In the genomic region with DNA sequence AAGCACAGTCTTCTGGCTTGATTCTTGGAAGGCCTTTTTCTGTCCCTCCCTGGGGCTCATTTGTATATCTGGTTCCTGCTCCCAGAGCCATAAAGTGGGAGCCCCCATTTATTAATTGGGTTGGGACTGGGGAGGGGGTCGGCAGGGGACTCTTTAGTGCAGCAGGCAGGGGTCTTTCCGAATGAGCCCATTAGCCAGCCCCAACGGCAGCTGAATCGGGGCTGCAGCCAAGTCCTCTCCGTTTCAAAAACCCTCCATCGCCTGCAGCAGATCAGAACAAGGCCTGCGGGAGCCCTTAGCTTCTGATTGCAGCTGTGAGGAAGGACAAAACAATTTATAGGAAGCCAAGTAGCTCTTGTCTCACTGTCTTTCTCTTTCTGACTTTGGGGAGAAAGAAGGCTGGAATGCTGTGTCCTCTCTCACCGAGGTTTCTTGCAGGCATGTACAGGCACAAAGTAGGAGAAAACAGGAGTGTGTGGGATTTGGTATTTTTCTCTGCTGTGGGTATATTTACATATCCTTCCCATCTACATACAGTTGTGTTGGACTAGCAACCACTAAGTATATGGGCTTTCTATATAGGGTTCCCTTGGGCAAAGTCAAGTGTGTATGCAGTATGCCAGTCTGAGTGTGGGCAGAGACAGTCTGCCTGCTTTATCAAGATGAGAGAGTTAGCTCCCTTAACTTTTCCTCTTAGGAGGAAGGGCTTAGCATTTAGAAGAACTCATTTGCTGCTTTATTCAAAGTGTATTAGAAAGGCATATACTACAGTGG, we compare ENCODE assay signal across 27 mouse cellular contexts. TPM values are rescaled to one million over a fixed set of nuclear protein-coding genes. Genes with fewer than 3 reads are reported as not detected.
DNase-seq lines count a peak whose midpoint lies in the region; ATAC-seq and TF ChIP-seq lines count a peak whose summit lies in the region.
"Had no signal": no experiment of that assay in that cellular context is flagged by ENCODE, and none has a peak within 500 bp of the region (broad histone marks: within the 10 kb centered on the region; RNA-seq: fewer than 3 reads in every experiment).

No protein-coding gene starts in this region.

- peak overlapping the region; percentile 19; the same call in 1 of the 2 replicates for H3K9ac ChIP-seq in midbrain, postnatal 0 days (replicated peaks; ENCODE audit: low read length, poor library complexity, severe bottlenecking)
- no peak overlapping the region; the same call in 1 of the 2 replicates for H3K9ac ChIP-seq in midbrain, embryonic 15.5 days
- no peak overlapping the region for H3K9ac ChIP-seq in neural tube, embryonic 15.5 days (replicated peaks)
- H3K9ac ChIP-seq: embryonic facial prominence, embryonic 13.5 days; kidney, embryonic 15.5 days; limb, embryonic 13.5 days; liver, embryonic 12.5 days had no signal

- H3K27ac ChIP-seq in layer of hippocampus, adult 2 months = peak overlapping the region; percentile 41; the same call in 1 of the 2 replicates
- H3K27ac ChIP-seq in midbrain, postnatal 0 days (ENCODE audit: low read depth, low read length) = no peak overlapping the region
- H3K27ac ChIP-seq in midbrain, embryonic 15.5 days = no peak overlapping the region
- peak overlapping the region; percentile 51 for H3K27ac ChIP-seq in neural tube, embryonic 15.5 days (replicated peaks)
- H3K27ac ChIP-seq: embryonic facial prominence, embryonic 13.5 days; heart, adult 2 months; kidney, embryonic 15.5 days; limb, embryonic 13.5 days; liver, embryonic 12.5 days had no signal

- no peaks in the 10 kb centered on the region for H3K27me3 ChIP-seq in midbrain, postnatal 0 days (ENCODE audit: insufficient read depth, low read length)
- no peaks in the 10 kb centered on the region for H3K27me3 ChIP-seq in midbrain, embryonic 15.5 days (replicated peaks)
- H3K27me3 ChIP-seq in neural tube, embryonic 15.5 days (replicated peaks) = 0 out of 2 replicates have a peak, but pooled peaks cover 4% of the 10 kb centered on the region
- H3K27me3 ChIP-seq: CH12.LX; embryonic facial prominence, embryonic 13.5 days; kidney, embryonic 15.5 days; limb, embryonic 13.5 days; liver, embryonic 12.5 days; Patski had no signal

- H3K36me3 ChIP-seq in midbrain, postnatal 0 days (ENCODE audit: insufficient read depth, low read length) = peaks cover 6% of the 10 kb centered on the region
- H3K36me3 ChIP-seq in midbrain, embryonic 15.5 days (replicated peaks) = peaks cover 4% of the 10 kb centered on the region; the same call in 1 of the 2 replicates
- peaks cover 9% of the 10 kb centered on the region for H3K36me3 ChIP-seq in neural tube, embryonic 15.5 days

- ATAC-seq in frontal cortex, adult (ENCODE audit: low TSS enrichment) = peak; percentile 64
- ATAC-seq in midbrain, postnatal 0 days (ENCODE audit: low FRiP score) = no peak
- no peak for ATAC-seq in midbrain, embryonic 15.5 days (replicated peaks)
- peak; percentile 50; the same call in 1 of the 2 replicates for ATAC-seq in neural tube, embryonic 15.5 days (ENCODE audit: low FRiP score)
- ATAC-seq: liver, embryonic 12.5 days; Patski had no signal

- no peak for DNase-seq in frontal cortex, postnatal 10 days (ENCODE audit: low spot score in 2 of 2)
- DNase-seq in layer of hippocampus, adult 2 months (ENCODE audit: low spot score in 2 of 2) = no peak
- DNase-seq in layer of hippocampus, postnatal 36 days = no peak
- no peak for DNase-seq in midbrain, postnatal 0 days (ENCODE audit: low spot score)
- DNase-seq in adrenal gland, postnatal 25 days = no peak
- DNase-seq: B cell, adult 2 months; cerebellum, adult 18-20 months; cerebellum, postnatal 25 days; gastrocnemius, postnatal 25 days; heart, adult 2 months; kidney, adult 11 months; kidney, postnatal 36 days; lung, adult 18-20 months; lung, postnatal 10 days had no signal

- no peak for TF ChIP-seq CTCF in layer of hippocampus, adult 2 months (conservative IDR thresholded peaks at IDR 0.05)
- TF ChIP-seq CTCF in midbrain, postnatal 0 days (IDR thresholded peaks at IDR 0.05) = no peak

- H3K4me3 ChIP-seq in layer of hippocampus, adult 2 months = no peak overlapping the region
- no peak overlapping the region for H3K4me3 ChIP-seq in midbrain, postnatal 0 days (ENCODE audit: low read depth, low read length)
- no peak overlapping the region for H3K4me3 ChIP-seq in midbrain, embryonic 15.5 days
- no peak overlapping the region for H3K4me3 ChIP-seq in neural tube, embryonic 15.5 days (replicated peaks)
- H3K4me3 ChIP-seq: embryonic facial prominence, embryonic 13.5 days; erythroblast, embryonic 14.5 days; heart, adult 2 months; kidney, embryonic 15.5 days; limb, embryonic 13.5 days; liver, embryonic 12.5 days; myocyte had no signal

- no peaks in the 10 kb centered on the region for H3K9me3 ChIP-seq in midbrain, postnatal 0 days (ENCODE audit: low read length)
- H3K9me3 ChIP-seq in midbrain, embryonic 15.5 days = no peaks in the 10 kb centered on the region
- no peaks in the 10 kb centered on the region for H3K9me3 ChIP-seq in neural tube, embryonic 15.5 days (replicated peaks)
- H3K9me3 ChIP-seq: embryonic facial prominence, embryonic 13.5 days; G1E; kidney, embryonic 15.5 days; limb, embryonic 13.5 days; liver, embryonic 12.5 days had no signal

- H3K4me2 ChIP-seq in midbrain, postnatal 0 days (ENCODE audit: low read depth, low read length, poor library complexity, severe bottlenecking) = no peak overlapping the region
- H3K4me2 ChIP-seq in midbrain, embryonic 15.5 days = no peak overlapping the region
- H3K4me2 ChIP-seq in neural tube, embryonic 15.5 days = peak overlapping the region; percentile 6
- H3K4me2 ChIP-seq: embryonic facial prominence, embryonic 13.5 days; kidney, embryonic 15.5 days; limb, embryonic 13.5 days; liver, embryonic 12.5 days; midbrain, embryonic 11.5 days had no signal

- 58% methylated on average over 8 of the region's 8 CpGs for WGBS in midbrain, postnatal 0 days
- 55% methylated on average over 8 of the region's 8 CpGs for WGBS in midbrain, embryonic 15.5 days
- WGBS in neural tube, embryonic 15.5 days = 18% methylated on average over 8 of the region's 8 CpGs

- H3K4me1 ChIP-seq in midbrain, postnatal 0 days (ENCODE audit: insufficient read depth, low read length) = no peaks in the 10 kb centered on the region
- H3K4me1 ChIP-seq in midbrain, embryonic 15.5 days = peaks cover 3% of the 10 kb centered on the region; the same call in 1 of the 2 replicates
- peaks cover 27% of the 10 kb centered on the region for H3K4me1 ChIP-seq in neural tube, embryonic 15.5 days
- H3K4me1 ChIP-seq: kidney, embryonic 15.5 days; liver, embryonic 12.5 days had no signal

RNA-seq across cellular contexts. Expression of gene Cdk12, which starts 58.0 kb away (rescaled TPM):
- 10 to 100 TPM; 40.9 to 47.0 TPM for total RNA-seq in layer of hippocampus, adult 2 months (2021)
- total RNA-seq in layer of hippocampus, postnatal 36 days (2021) = 10 to 100 TPM; 40.9 to 41.1 TPM
- total RNA-seq in midbrain, postnatal 0 days (2014; rRNA removed) = 25.8 and 35.2 TPM in 2 replicates
- 3.7 and 5.7 TPM in 2 replicates for polyA plus RNA-seq in midbrain, postnatal 0 days (2015; fragmentation: Nextera tagmentation; extraction: Ambion mirVana)
- polyA plus RNA-seq in midbrain, embryonic 15.5 days (2015; fragmentation: Nextera tagmentation; extraction: Ambion mirVana) = 9.5 and 9.7 TPM in 2 replicates
- polyA plus RNA-seq in neural tube, embryonic 15.5 days (2015; fragmentation: Nextera tagmentation; extraction: Ambion mirVana) = 7.1 and 7.2 TPM in 2 replicates
- 49.5 and 51.7 TPM in 2 replicates for total RNA-seq in adrenal gland, postnatal 25 days (2021)

Comparison
In these comparisons a context has a peak if more than half of its experiments do, and no peak if none do; other contexts are left out.
1. ATAC-seq: peak in frontal cortex, adult (single experiment) and neural tube, embryonic 15.5 days (single experiment); none in midbrain, postnatal 0 days (single experiment) and midbrain, embryonic 15.5 days (single experiment).
2. H3K27ac ChIP-seq: peak in layer of hippocampus, adult 2 months (single experiment) and neural tube, embryonic 15.5 days (single experiment); none in midbrain, postnatal 0 days (single experiment) and midbrain, embryonic 15.5 days (single experiment).